Mouse (Mus musculus): ENCODE measurements around the gene Gsg1l.

Gene Gsg1l

GRCm38 (mm10) chr7:125983902-125984841 lies 98.0 kb downstream of the Gsg1l start:
- DNase-seq (ENCODE audit: extremely low read depth, low read depth), result no peak

GRCm38 (mm10) chr7:125979591-125979990 lies 102.6 kb downstream of the Gsg1l start:
- no peak for DNase-seq (ENCODE audit: extremely low read depth, low read depth)

- no peak for DNase-seq (ENCODE audit: extremely low read depth, low read depth)
Observed at GRCm38 (mm10) chr7:125976695-125977094, 105.5 kb downstream of the Gsg1l start.

GRCm38 (mm10) chr7:125975414-125975813 lies 106.8 kb downstream of the Gsg1l start:
- no peak for DNase-seq (ENCODE audit: extremely low read depth, low read depth)

GRCm38 (mm10) chr7:125973874-125974273 lies 108.3 kb downstream of the Gsg1l start:
- no peak for DNase-seq (ENCODE audit: extremely low read depth, low read depth)

GRCm38 (mm10) chr7:125972776-125973175 lies 109.4 kb downstream of the Gsg1l start:
- no peak for DNase-seq (ENCODE audit: extremely low read depth, low read depth)

GRCm38 (mm10) chr7:125972174-125972672 lies 110.0 kb downstream of the Gsg1l start:
- DNase-seq (ENCODE audit: extremely low read depth, low read depth), result no peak

GRCm38 (mm10) chr7:125969076-125969475 lies 113.1 kb downstream of the Gsg1l start:
- DNase-seq (ENCODE audit: extremely low read depth, low read depth), result no peak

GRCm38 (mm10) chr7:125966402-125967261 lies 115.6 kb downstream of the Gsg1l start:
- DNase-seq (ENCODE audit: extremely low read depth, low read depth), result no peak

- no peak for DNase-seq (ENCODE audit: extremely low read depth, low read depth)
Observed at GRCm38 (mm10) chr7:125964087-125964607, 118.1 kb downstream of the Gsg1l start.

GRCm38 (mm10) chr7:125959294-125960048 lies 122.7 kb downstream of the Gsg1l start:
- no peak for DNase-seq (ENCODE audit: extremely low read depth, low read depth)

GRCm38 (mm10) chr7:125958856-125959255 lies 123.4 kb downstream of the Gsg1l start:
- DNase-seq (ENCODE audit: extremely low read depth, low read depth), result no peak

GRCm38 (mm10) chr7:125954994-125955393 lies 127.2 kb downstream of the Gsg1l start:
- no peak for DNase-seq (ENCODE audit: extremely low read depth, low read depth)

GRCm38 (mm10) chr7:125954356-125954878 lies 127.8 kb downstream of the Gsg1l start:
- no peak for DNase-seq (ENCODE audit: extremely low read depth, low read depth)

GRCm38 (mm10) chr7:125953844-125954243 lies 128.4 kb downstream of the Gsg1l start:
- DNase-seq (ENCODE audit: extremely low read depth, low read depth), result no peak

GRCm38 (mm10) chr7:125951911-125952310 lies 130.3 kb downstream of the Gsg1l start:
- no peak for DNase-seq (ENCODE audit: extremely low read depth, low read depth)

- DNase-seq (ENCODE audit: extremely low read depth, low read depth), result no peak
Observed at GRCm38 (mm10) chr7:125948973-125949372, 133.2 kb downstream of the Gsg1l start.

GRCm38 (mm10) chr7:125945915-125946314 lies 136.3 kb downstream of the Gsg1l start:
- no peak for DNase-seq (ENCODE audit: extremely low read depth, low read depth)

- no peak for DNase-seq (ENCODE audit: extremely low read depth, low read depth)
Observed at GRCm38 (mm10) chr7:125944631-125945030, 137.6 kb downstream of the Gsg1l start.

- no peak for DNase-seq (ENCODE audit: extremely low read depth, low read depth)
Observed at GRCm38 (mm10) chr7:125943511-125943910, 138.7 kb downstream of the Gsg1l start.
